Mouse (Mus musculus) induced T-regulatory cell, adult 2 months (primary cell): ENCODE measurements around the gene Rad51b.
A peak's percentile ranks its signal among the peaks of the same experiment; 100 is the strongest.

Experiments used
- DNase-seq: peaks from one replicate; pipeline ENCODE4 v3.0.0-alpha.2; 2012; ENCODE audit warnings: low read depth

Gene Rad51b

DNA sequence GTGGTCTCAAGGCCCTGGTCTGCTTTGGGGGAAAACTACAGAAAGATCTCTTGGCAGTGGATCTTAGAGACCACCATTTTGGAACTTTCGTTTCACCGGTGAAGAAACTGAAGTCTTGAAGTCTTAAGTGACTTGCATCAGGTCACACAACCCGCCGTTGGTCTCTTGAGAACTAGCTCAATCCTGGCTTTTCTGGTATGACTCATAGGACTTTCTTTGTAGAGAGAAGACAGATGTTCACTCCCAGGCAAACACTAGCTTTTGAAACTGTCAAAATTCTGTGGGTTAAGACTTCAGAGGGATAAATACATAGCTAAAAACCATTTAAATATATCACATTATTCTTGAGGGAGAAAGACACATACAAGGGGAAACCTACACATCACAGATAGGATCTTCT, 195.1 kb downstream of the Rad51b start:
- peak; percentile 21 for DNase-seq

DNA sequence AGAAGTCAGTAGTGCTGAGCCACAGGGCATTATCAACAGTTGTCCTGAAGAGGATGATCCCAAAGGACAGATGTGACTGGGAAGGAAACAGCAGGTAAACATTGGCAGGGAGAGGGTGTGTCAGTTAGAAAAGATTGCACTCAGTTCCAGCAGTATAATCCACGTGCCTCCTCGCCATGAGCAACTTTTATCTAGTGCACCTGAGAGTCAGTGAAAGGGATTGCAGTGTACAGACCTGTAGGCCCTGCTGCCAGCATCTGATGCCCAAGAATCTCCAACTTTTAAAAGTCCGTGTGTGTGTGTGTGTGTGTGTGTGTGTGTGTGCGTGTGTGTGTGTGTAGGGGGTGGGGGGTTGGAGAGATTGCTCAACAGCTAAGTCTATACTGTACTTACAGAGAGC, 195.5 kb downstream of the Rad51b start:
- DNase-seq: no peak

DNA sequence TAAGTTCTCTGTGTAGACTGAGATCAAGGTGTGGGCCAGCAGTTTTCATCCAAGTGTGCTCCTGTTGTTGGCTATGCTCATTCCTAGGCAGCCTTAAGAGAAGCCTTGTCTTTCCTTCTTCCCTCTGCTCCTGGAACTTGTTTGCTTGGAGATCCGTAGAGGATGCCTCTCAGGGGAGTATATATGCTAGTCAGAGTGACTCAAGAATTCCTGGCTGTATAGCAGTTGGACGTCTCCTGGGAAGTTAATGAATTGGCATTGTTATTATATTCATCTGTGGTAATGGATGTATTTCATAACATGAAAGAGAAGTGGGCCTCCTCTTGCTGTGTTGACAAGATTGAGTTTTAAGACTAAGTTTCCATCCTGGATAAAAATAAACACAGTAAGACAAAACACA, 196.4 kb downstream of the Rad51b start:
- DNase-seq: no peak

DNA sequence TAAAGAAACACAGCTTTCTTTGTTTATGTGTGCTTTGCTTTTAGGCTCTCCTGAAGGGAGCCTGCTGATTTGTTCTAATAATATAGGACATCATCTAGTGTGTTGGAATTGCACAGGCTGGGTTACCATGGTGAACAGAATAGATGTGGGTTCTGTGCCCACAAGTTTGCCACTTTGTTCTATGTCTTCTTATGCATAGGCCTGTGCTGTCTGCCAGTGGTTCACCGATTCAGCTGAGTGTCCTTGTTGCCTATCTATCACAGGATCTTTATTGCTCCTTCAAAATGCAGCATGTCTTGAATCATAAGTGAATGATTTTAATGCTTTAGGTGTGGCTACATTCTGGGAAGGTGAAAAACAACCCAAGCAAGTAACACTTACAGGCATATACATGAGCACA, 201.2 kb downstream of the Rad51b start:
- no peak for DNase-seq

DNA sequence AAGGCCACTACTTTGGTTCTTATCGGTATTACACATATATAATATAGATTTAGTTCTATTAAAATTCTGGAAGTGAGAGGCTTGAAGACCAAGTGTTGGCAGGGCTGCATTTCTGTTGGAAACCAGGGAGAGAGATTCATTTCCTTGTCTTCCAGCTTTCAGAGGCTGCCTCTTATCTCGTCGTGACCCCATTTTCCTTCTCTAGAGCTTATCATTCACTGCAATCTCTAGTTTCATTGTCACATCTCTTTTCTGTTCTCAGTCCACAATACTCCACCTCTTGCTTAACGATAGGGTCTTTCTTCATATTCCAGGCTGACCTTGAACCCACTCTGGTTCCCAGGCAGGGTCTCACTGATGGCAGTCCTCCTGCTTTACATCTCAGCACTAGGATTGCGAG, 202.7 kb downstream of the Rad51b start:
- no peak for DNase-seq

DNA sequence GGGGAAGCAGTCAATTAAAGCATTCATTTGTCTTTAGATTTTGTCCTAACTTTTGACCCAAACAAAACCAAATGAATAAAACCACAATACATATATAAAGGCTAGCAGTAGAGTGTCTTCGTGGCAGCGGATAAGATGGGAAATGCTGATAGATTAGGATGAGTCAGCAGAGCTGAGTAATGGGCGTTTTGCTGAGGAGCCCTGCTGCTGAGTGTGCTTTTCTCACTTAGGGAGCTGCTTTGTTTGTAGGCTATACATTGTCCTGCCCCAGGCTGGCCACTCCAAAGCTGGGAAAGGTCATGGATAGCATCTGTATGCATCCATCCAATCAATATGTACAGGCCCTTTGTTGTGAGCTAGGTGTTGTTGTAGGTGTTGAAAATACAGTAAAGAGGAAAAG, 204.8 kb downstream of the Rad51b start:
- no peak for DNase-seq

DNA sequence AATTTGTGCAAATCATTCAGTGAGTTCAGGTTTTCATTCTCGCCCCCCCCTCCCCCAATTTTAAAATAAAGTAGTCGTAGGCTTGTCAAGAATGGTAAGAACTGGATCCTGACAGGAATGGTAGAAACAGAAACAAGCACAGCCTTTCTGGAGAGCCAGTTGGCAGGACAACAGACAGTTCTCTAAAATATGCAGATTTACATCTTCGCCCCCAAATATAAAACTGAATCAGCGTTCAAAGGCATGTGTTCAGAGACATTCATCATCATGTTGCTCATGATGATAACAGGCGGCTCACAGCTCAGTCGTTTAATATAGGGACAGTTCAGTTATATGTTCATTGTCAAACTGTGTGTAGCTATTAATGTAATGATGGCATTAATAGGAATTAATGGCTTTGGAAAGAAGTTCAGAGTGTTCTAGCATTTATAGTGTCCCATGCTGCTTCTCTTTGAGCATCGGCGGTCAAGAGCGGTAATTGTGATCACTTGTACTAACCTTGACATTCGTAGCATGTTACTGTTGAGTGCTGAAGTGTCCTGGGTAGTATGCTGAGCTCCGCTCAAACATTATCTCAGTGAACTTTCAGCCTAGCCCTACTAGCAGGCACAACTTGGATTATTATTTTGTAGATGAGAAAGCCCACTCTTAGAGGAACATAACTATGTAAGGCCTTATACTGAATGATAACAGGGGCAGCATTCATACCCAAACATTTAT, 205.9 kb downstream of the Rad51b start:
- no peak for DNase-seq

DNA sequence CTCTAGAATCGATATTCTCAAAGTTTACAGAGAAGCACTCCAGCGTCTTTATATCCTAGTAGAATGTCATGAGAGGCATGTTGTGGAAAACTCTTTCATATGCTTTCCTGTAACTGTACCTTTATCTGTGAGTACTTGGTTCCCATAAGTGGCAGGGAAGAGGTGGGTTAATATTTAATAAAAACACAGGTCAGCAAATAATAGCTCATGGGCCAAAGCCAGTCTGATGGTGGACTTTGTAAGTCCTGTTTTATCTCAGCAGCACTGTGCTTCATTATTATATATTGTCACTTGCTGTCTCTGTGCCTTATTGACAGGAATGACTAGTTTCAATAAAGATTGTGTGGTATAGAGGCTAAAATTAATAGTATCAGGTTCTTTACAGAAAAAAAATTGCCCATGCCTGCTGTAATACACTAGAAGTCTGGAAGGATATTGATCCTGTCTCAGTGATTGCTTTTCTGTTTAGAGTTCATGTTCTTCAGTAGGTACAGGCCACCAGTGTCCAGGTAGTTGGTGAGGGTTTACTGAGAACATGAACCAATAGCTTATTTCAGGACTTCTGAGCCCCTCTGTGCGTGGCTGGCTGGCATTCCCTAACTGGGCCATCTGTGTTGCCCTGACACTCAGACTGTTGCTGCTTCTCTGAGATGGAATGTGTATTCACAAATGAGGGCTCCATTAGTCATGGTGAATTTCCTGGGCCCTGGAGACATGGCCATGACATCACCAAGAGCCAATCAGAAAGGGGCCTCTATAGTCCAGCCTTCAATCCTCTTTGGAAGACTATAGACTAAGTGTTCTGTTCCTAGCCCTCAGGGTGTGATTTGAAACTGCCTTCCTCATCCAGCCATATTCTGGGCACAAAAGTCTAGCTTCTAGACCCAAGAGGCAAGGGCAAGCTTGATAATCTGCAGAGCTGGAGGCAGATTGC, 206.8 kb downstream of the Rad51b start:
- DNase-seq: no peak

DNA sequence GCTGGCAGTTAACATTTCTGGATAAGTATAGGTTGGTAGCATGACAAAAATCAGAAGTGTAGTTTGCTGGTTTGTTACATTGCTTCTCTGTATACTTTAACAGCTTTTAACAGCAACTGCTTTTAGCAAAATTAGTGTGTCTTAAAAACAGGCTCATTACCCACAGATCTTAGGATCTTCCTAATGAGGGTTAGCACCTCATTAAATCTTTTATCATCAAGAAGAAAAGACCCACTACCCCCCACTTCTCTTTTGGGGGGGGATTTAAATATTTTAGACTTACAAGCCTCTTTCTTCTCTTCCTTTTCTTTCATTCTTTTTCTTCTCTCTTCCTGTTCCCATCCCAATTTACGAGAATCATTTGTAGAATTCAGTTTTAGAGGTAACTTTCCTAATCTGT, 207.6 kb downstream of the Rad51b start:
- no peak for DNase-seq

DNA sequence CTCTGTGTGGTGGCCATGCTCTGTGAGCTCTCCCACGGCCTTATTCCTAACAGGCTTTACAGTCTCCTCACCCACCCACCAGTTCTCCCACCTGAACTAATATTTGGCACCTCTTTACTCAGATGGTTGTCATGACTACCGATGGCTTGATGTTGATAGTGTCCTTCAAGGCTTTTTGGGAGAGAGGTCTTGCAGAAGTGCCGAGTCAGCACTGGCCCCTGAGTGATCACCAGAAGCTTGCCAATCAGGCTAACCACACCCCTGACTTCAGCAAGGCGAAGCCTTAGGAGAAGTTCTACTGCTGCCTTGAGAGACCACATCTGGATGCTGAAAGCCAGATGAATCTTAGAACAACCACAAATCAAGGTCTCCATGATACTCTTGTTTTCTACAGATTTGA, 209.3 kb downstream of the Rad51b start:
- DNase-seq: no peak

DNA sequence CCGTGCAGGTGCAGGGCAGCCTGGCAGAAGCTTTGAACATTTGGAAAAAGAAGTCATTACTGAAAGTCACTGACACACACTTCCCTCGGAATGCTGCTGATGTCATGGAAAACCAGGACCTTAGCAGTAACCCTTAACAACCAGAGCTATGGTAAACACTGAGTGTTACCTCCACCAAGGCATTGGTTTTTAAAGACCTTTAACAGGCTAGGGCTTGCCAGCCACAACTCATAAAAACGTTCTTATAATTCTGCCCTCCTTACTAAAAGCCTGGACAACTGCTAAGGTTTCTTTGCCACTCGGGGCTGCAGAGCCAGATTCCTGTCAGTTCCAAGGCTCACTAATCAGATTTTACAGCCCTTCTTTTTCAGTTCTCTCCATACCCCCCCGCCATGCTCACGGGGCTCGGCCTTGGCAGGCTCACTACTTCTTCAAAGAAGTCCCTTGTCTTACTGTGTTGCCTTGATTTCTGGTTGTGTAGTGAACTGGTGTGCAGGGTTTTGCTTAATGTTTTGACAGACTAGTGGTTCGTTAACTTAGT, 210.1 kb downstream of the Rad51b start:
- DNase-seq: no peak

DNA sequence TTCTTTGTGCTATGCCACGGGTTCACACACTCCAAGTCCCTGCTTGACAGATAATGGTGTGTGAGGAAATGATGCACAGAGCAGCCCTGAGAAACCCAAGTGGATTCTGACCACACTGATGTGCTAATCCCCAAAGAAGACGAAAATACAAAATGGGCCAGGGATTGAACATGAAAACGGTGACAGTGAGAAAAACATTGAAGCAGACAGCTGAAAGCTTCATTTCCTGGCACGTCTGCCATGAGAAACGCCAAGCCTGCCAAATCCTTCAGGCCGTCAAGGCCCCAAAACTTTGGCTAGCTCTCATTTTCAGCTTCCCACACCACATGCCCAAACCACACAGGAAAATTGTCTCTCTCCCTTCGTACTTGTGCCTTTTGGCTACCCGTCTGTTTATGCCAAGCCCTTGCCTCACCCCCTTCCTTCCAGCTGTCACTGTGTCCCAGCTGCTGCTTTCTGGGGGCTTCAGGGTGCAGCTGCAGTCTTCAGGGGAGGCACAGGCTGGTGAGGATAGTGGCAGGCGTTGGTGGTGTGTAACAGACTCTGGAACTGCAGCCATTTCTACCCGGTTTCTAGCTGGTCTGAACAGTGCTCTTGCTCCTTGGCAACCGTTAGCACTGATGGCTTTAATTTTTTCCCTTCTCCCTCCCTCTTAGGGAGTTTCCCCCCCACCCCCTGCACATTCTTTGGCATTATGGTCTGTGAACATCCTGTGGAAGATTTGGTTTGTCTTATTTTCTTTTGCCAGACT, 214.5 kb downstream of the Rad51b start:
- peak; percentile 7 for DNase-seq

DNA sequence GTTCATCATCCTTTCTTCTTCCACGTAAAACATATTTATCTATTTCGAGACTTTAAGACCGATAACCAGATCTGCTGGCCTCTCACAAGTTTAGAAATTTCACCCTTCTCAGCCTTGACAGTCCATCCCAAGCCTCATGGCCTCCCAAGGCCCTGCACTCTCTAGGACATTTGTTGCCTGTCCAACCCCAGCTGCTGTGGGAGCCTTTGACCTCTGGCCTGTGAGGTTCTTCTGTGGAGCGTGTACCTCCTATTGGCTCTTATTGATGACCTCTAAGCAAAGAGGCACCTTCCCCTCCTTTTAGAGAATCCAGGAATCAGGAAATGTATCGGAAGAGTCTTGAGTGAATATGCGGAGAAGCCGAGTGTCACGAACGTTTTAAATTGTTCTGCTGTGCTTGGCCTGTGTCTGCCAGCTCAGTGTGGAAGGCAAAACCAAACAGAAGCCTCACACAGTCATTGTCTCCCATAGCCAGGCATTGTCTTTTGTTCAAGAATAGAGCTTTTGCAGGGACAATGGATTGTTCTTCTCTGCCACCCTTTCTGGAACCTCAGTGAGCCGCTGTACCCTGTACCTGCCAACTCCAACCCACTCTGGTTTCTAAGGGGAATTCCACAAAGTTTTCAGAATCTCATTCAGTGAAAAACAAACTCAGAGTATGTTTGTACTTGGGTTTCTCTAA, 215.3 kb downstream of the Rad51b start:
- DNase-seq: peak; percentile 9

DNA sequence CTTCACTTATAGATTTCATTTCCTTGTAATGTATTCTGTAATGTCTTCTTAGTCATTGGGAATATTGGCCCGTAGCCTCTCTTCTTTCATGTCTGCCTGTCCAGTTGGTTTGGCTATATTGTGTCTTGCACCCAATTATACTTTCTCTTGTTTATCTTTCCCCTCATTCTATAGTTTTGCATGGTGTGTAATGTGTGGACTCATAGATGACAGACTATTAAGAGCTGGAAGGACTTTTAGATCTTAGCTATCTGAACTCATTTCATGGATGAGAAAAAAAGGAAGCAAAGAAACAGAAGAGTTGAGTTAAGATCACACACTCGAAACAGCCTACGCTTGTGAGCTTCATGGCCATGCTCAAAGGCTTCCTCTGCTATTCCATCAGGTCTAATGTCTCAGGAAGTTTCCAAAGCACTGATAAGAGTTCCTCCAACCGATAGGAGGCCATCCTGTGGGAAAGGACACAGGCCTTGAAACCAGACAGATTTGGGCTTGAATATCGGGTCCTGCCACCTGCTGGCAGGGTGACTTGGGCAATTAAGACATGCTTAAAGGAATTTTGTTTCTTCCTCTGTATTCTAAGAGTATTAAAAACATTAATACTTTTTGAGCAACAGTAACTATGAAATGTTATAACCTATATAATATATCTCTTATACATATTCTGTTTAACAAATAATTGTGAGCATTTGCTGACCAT, 216.1 kb downstream of the Rad51b start:
- DNase-seq: peak; percentile 9

DNA sequence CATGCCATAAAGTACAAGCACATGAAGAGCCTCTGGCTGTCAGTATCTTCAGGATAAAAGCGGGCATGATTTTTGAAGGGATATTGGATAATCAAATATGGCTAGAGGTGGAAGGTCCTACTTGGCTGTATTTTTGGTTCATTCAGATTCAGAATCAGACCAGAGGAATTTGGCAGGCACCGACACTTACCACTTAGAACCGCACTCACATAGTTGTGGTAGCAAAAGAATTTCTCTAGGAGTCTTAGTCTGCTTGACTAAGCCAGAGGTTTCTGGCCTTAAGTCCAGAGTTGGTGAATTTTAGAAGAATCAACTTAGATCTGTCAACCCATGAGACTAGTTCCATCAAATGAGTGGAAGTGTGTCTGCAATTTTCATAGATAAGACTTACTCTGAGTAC, 217.6 kb downstream of the Rad51b start:
- DNase-seq: no peak

DNA sequence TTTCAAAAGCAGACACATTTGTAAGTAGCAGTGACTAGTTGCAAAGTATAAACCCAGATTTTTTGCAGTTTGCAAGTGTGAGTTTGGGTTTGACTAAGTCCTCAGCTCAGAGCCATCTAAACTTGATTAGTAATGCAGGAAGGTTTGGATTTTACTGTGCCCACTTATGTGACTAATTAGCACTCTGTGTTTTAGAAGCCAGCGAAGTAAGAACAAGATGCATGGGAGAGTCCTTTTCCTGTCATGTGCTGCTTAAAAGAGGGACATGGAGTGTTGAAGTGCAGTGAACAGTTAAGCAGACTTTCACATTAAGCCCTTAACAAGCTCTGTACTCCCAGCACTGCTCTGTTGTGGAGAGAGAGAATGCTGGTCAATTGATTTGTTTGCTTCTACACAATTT, 225.3 kb downstream of the Rad51b start:
- peak; percentile 15 for DNase-seq

DNA sequence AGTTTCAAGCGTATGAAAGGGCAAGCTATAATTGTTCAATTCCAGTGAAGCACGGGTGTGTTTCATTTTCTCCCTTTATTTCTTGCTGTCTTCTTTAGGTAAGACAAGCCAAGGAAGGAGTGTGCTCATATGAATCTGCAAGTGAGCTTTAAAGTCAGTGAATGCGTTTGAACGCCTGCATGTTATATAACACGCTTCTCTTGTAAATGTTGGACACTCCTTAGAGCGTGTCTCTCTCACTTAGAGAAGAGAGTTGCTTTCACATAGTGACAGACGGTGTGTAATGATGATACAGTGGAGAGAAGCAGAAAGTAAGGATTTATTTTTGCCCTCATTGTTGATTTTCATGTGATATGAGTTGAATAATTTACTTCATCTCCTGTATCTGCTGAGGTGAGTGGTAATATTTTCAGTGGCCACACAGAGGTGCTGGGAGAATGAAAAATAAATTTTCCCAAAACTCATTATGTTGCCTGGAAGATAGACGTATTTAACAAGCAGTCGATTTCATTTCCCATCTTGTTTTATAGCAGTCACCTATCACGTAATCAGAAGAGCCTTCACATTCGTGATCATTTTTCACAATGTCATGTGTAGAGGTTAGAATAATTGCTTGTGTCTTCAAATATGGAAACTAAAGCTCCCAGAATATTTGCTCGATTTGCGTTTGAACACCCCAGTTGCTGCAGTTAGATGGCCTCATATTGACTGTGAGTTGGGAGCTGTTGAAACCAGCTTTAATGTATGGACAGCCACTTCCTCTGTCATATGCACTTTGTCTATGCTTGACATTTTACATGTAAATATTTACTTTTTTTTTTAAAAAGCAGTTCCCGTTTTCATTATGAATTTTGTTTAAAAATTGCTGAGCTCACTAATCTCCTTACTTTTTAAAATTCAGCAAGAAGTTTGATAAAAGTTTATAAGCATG, 228.1 kb downstream of the Rad51b start:
- DNase-seq: no peak

DNA sequence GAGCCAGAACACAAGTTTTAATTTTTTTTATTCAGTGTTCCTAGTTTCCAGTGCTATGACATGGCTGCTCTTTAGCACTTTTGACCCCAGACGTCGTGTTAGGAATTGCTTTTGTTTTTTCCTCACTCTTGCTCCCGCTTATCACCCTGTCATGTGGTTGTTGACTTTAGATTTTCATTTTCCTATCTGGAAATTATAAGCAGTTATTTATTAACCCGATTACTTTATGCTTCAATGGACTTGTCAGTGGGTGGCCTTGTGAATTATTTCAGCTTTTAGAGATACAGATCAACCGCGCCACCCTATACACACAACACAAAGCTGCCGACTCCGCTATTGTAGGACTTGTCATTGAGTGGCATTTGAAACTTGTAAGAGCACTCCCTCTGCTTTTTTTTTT, 228.8 kb downstream of the Rad51b start:
- DNase-seq: no peak

DNA sequence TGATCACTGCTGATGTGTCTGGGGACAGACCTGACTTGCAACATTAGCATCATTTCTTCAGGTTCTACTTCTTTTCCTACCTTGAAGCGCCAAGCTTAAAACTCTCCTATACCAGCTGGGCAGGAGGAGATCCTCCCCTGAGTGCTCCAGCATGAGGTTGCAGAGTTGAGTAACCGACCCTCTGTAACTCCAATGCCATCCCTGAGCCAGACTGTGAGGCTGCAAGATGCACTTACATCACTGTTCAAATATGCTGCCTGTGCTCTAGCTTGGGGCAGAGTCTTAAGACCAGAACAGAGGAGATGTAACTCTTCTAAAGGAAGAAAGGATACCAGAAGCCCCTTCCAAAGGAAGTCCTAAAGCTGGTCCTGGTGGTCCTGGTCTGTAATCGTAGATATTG, 230.1 kb downstream of the Rad51b start:
- no peak for DNase-seq

DNA sequence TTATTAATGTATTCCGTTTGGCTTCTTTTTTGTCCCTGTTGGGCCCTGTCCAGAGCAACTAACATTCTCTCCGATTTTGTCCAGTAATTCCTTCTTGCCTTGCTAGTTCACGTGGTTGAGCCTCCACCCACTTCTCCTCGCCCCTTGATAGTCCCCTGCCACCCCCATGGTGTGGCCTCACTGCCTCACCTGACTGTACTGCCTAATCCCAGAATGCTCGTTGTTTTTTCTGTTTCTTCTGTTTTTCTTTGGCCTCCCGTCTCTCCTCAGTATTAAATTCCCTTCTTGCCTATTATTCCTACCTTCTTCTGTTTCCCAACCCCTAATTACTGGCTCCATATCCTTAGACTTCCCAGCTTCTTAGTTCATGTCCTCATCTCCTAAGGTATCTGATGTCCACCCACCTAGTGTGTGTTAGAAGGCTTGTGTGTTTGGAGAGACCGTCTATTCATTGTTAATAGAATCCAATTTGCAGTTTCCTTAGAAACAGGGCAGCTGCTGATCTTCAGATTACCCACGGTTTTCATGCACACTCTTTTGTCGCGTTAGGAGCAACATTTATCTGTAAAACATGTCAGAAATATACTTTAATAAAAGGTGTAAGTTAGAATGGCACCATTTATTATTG, 233.3 kb downstream of the Rad51b start:
- no peak for DNase-seq
